Mouse (Mus musculus): ENCODE measurements at regions not wholly inside any gene's neighbourhood (a gene's known extent, or its start where the extent isn't known, plus 50 kb on each side); places are given as distances from the start of the nearest gene placed in this dataset.

DNA sequence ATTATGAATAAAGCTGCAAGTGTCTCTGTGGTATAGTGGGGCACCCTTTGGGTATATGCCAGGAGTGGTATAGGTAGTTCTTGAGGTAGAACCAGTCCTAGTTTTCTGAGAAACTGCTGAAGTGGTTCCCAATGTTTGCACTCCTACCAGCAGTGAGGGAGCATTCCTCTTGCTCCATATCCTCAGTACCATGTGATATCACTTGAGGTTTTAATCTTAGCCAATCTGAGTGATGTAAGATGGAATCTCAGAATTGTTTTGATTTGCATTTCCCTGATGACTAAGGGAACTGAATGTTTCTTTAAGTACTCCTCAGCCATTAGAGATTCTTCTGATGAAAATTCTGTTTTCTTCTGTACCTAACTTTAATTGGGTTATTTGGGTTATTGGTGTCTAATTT, 690.5 kb downstream of the Plod2 start:
- Histone ChIP-seq H3K27ac (replicated peaks; ENCODE audit: low read depth, low read length) (no peak overlapping the region), H3K9ac (replicated peaks; ENCODE audit: low read length) (no peak overlapping the region), H3K4me1 (ENCODE audit: control insufficient read depth, insufficient read depth, low read length) (no peaks in the 10 kb centered on the region), H3K36me3 (replicated peaks; ENCODE audit: control insufficient read depth, insufficient read depth, low read depth, low read length) (no peaks in the 10 kb centered on the region), H3K4me2 (ENCODE audit: low read depth, low read length) (no peak overlapping the region), H3K4me3 (ENCODE audit: low read depth, low read length) (no peak overlapping the region), H3K27me3 (ENCODE audit: control insufficient read depth, insufficient read depth, low read length) (no peaks in the 10 kb centered on the region), H3K9me3 (replicated peaks; ENCODE audit: control insufficient read depth, low read length) (no peaks in the 10 kb centered on the region)
- ATAC-seq (replicated peaks; ENCODE audit: insufficient number of reproducible peaks, low FRiP score, low TSS enrichment, low read depth) (no peak), DNase-seq (ENCODE audit: low spot score) (no peak)

DNA sequence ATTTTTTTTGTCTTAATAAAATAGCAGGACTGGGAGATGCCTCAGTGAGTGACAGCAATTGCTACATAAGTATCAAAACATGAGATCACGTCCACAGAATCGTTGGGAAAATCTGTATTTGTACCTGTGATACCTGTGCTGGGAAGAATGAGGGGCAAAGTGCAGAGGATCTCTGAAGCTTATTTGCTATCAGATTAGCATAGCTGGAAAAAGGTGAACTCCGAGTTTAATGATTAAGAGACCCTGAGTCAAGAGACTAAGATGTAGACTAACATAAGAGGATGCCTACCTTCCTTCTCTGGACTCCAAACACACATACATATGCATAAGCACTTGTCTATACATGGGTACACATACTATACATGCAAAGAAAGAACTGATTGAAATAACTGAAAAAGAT, 710.1 kb downstream of the Plod2 start:
- no peaks in the 10 kb centered on the region for H3K27me3 ChIP-seq (ENCODE audit: control insufficient read depth, insufficient read depth, low read length)
- H3K4me1 ChIP-seq (ENCODE audit: control insufficient read depth, insufficient read depth, low read length): no peaks in the 10 kb centered on the region
- no peak overlapping the region for H3K4me3 ChIP-seq (ENCODE audit: low read depth, low read length)
- no peak overlapping the region for H3K27ac ChIP-seq (replicated peaks; ENCODE audit: low read depth, low read length)
- DNase-seq (ENCODE audit: low spot score) (no peak), ATAC-seq (replicated peaks; ENCODE audit: insufficient number of reproducible peaks, low FRiP score, low TSS enrichment, low read depth) (no peak)
- H3K36me3 ChIP-seq (replicated peaks; ENCODE audit: control insufficient read depth, insufficient read depth, low read depth, low read length): no peaks in the 10 kb centered on the region
- H3K9me3 ChIP-seq (replicated peaks; ENCODE audit: control insufficient read depth, low read length): no peaks in the 10 kb centered on the region
- H3K4me2 ChIP-seq (ENCODE audit: low read depth, low read length): no peak overlapping the region
- WGBS: 80% methylated on average over 3 of the region's 3 CpGs
- no peak overlapping the region for H3K9ac ChIP-seq (replicated peaks; ENCODE audit: low read length)

DNA sequence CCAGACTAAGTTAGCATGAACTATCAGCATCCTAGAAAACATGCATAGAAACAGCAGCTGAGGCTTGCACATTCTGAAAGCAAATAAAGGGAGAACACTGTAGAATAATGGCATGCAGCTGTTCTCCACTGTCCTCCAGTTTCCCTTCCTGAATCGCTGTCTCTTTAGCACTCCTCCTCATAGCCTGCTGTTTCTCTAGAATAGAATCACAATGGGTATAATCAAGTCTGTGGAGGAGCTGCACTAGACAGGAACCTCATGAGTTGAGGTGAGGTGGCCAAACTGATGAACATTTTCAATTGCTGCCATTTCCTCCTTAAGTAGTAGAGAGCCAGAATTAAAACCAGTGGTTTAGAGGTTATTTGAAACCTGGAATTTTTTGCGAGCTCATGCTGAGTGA, 755.3 kb downstream of the Plod2 start:
- Histone ChIP-seq H3K27ac (replicated peaks; ENCODE audit: low read depth, low read length) (no peak overlapping the region), H3K9ac (replicated peaks; ENCODE audit: low read length) (no peak overlapping the region), H3K36me3 (replicated peaks; ENCODE audit: control insufficient read depth, insufficient read depth, low read depth, low read length) (no peaks in the 10 kb centered on the region), H3K4me2 (ENCODE audit: low read depth, low read length) (no peak overlapping the region), H3K27me3 (ENCODE audit: control insufficient read depth, insufficient read depth, low read length) (no peaks in the 10 kb centered on the region), H3K4me1 (ENCODE audit: control insufficient read depth, insufficient read depth, low read length) (no peaks in the 10 kb centered on the region), H3K4me3 (ENCODE audit: low read depth, low read length) (no peak overlapping the region), H3K9me3 (replicated peaks; ENCODE audit: control insufficient read depth, low read length) (no peaks in the 10 kb centered on the region)
- WGBS: 66% methylated on average over 2 of the region's 2 CpGs
- no peak for DNase-seq (ENCODE audit: low spot score)
- no peak for ATAC-seq (replicated peaks; ENCODE audit: insufficient number of reproducible peaks, low FRiP score, low TSS enrichment, low read depth)

DNA sequence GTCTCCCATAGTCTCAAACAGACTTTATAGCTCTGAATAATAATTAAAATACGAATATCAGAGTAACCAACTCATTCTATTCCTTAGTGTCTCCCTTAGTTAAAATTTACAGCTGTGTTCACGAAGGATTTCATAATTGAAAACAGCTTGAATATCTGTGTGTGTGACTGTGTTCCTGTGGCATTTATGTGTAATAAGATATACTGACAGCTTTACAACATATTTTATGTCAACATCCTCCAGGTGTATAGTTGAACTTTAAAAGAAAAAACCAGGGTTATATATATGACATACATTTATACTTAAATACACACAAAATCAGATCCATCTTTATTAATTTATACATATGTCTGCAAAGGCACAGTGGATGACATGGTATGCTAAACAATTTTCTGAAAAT, 764.7 kb downstream of the Plod2 start:
- Histone ChIP-seq H3K4me1 (ENCODE audit: control insufficient read depth, insufficient read depth, low read length) (no peaks in the 10 kb centered on the region), H3K27me3 (ENCODE audit: control insufficient read depth, insufficient read depth, low read length) (no peaks in the 10 kb centered on the region), H3K9me3 (replicated peaks; ENCODE audit: control insufficient read depth, low read length) (no peaks in the 10 kb centered on the region), H3K36me3 (replicated peaks; ENCODE audit: control insufficient read depth, insufficient read depth, low read depth, low read length) (no peaks in the 10 kb centered on the region), H3K9ac (replicated peaks; ENCODE audit: low read length) (no peak overlapping the region), H3K27ac (replicated peaks; ENCODE audit: low read depth, low read length) (no peak overlapping the region), H3K4me3 (ENCODE audit: low read depth, low read length) (no peak overlapping the region), H3K4me2 (ENCODE audit: low read depth, low read length) (no peak overlapping the region)
- ATAC-seq (replicated peaks; ENCODE audit: insufficient number of reproducible peaks, low FRiP score, low TSS enrichment, low read depth) (no peak), DNase-seq (ENCODE audit: low spot score) (peak; percentile 8)
- WGBS: 55% methylated on average over 2 of the region's 2 CpGs

DNA sequence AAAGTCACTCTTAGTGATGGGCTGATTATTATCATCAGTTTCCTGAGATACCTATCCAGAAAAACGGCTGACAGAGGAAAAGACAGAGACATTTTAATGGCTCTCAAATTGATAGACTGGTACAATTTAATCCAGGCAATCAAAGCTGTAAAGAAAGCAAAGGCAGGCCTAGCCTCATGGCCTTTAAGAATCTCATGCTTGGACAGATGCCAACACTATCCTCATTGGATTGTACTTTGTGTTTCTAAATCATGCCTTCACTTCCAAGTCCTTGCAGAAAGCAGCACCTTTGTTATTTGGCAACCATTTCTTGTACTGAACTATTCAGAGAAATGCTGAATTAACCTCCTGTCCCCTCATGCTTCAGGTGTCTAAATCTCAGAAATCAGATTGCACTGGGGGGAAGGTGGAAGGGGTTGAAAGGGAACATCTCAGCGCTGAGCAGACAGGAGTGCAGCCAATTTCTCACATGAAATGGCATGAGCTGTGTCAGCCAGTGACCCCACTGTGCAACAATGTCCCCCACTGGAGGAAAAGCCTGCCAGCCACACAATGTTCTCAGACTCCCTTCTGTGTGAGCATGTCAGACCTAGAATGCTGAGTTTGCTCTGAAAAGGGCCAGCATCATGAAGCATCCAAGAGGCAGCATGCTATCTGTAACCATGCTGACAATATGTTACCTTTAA, 787.1 kb downstream of the Plod2 start:
- no peaks in the 10 kb centered on the region for H3K4me1 ChIP-seq (ENCODE audit: control insufficient read depth, insufficient read depth, low read length)
- no peaks in the 10 kb centered on the region for H3K27me3 ChIP-seq (ENCODE audit: control insufficient read depth, insufficient read depth, low read length)
- H3K9ac ChIP-seq (replicated peaks; ENCODE audit: low read length): no peak overlapping the region
- no peak overlapping the region for H3K4me3 ChIP-seq (ENCODE audit: low read depth, low read length)
- no peaks in the 10 kb centered on the region for H3K36me3 ChIP-seq (replicated peaks; ENCODE audit: control insufficient read depth, insufficient read depth, low read depth, low read length)
- H3K4me2 ChIP-seq (ENCODE audit: low read depth, low read length): no peak overlapping the region
- no peaks in the 10 kb centered on the region for H3K9me3 ChIP-seq (replicated peaks; ENCODE audit: control insufficient read depth, low read length)
- WGBS: 61% methylated on average over 2 of the region's 2 CpGs
- no peak overlapping the region for H3K27ac ChIP-seq (replicated peaks; ENCODE audit: low read depth, low read length)
- DNase-seq (ENCODE audit: low spot score) (no peak), ATAC-seq (replicated peaks; ENCODE audit: insufficient number of reproducible peaks, low FRiP score, low TSS enrichment, low read depth) (no peak)
